29 mouse cellular contexts compared by ENCODE assay signal in the genomic region with DNA sequence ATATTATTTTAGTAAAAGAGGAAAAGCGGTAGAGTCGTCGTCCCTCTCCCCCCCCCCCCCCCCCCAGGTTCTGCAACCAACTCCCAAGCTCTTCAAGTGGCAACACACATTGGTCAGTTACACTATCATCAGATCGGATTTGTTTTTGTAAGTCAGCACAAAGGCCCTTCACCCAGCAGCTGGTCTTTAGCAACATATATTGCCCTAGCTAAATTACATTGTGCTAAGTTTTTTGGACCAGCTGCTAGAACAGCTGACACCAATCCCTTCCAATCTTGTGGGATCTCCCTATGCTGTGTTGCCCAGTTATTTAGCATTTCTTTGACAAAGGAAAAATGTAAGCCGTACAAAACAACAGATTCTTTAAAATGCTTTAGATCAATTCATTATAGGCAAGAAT. TPM values are rescaled to one million over a fixed set of nuclear protein-coding genes. Genes with fewer than 3 reads are reported as not detected.
A peak's percentile ranks its signal among the peaks of the same experiment; 100 is the strongest.
DNase-seq lines count a peak whose midpoint lies in the region; ATAC-seq and TF ChIP-seq lines count a peak whose summit lies in the region.
"Had no signal": no experiment of that assay in that cellular context is flagged by ENCODE, and none has a peak within 500 bp of the region (broad histone marks: within the 10 kb centered on the region; RNA-seq: fewer than 3 reads in every experiment).

No protein-coding gene starts in this region.

- TF ChIP-seq CTCF in kidney, postnatal 0 days (IDR thresholded peaks at IDR 0.05; ENCODE audit: low read depth) = no peak
- no peak for TF ChIP-seq CTCF in lung, embryonic 14.5 days (IDR thresholded peaks at IDR 0.05; ENCODE audit: low read depth)
- TF ChIP-seq CTCF in brain, embryonic 14.5 days (IDR thresholded peaks at IDR 0.05; ENCODE audit: borderline replicate concordance, extremely low read depth, insufficient read depth, insufficient read length) = no peak

- no peaks in the 10 kb centered on the region for H3K36me3 ChIP-seq in embryonic facial prominence, embryonic 14.5 days (ENCODE audit: control insufficient read depth, insufficient read depth, low read length)
- H3K36me3 ChIP-seq in embryonic facial prominence, embryonic 10.5 days (replicated peaks) = no peaks in the 10 kb centered on the region
- H3K36me3 ChIP-seq in kidney, postnatal 0 days (ENCODE audit: insufficient read depth, low read length) = no peaks in the 10 kb centered on the region
- no peaks in the 10 kb centered on the region for H3K36me3 ChIP-seq in lung, embryonic 14.5 days (ENCODE audit: insufficient read depth)
- no peaks in the 10 kb centered on the region for H3K36me3 ChIP-seq in liver, embryonic 11.5 days (ENCODE audit: control insufficient read depth, insufficient read depth, low read length)
- H3K36me3 ChIP-seq: embryonic facial prominence, embryonic 12.5 days; embryonic facial prominence, embryonic 15.5 days; G1E had no signal

- H3K4me1 ChIP-seq in embryonic facial prominence, embryonic 14.5 days (ENCODE audit: control insufficient read depth, insufficient read depth, low read length) = no peaks in the 10 kb centered on the region
- no peaks in the 10 kb centered on the region for H3K4me1 ChIP-seq in embryonic facial prominence, embryonic 10.5 days
- H3K4me1 ChIP-seq in kidney, postnatal 0 days (replicated peaks; ENCODE audit: insufficient read depth, low read length) = no peaks in the 10 kb centered on the region
- no peaks in the 10 kb centered on the region for H3K4me1 ChIP-seq in lung, embryonic 14.5 days (ENCODE audit: insufficient read depth)
- no peaks in the 10 kb centered on the region for H3K4me1 ChIP-seq in liver, embryonic 11.5 days (replicated peaks; ENCODE audit: control insufficient read depth, insufficient read depth, low read length)
- H3K4me1 ChIP-seq: embryonic facial prominence, embryonic 12.5 days; embryonic facial prominence, embryonic 15.5 days had no signal

- H3K9me3 ChIP-seq in embryonic facial prominence, embryonic 14.5 days (ENCODE audit: control insufficient read depth, low read length) = no peaks in the 10 kb centered on the region
- H3K9me3 ChIP-seq in embryonic facial prominence, embryonic 10.5 days = no peaks in the 10 kb centered on the region
- H3K9me3 ChIP-seq in kidney, postnatal 0 days (replicated peaks; ENCODE audit: low read length) = no peaks in the 10 kb centered on the region
- no peaks in the 10 kb centered on the region for H3K9me3 ChIP-seq in lung, embryonic 14.5 days (ENCODE audit: low read depth, low read length)
- no peaks in the 10 kb centered on the region for H3K9me3 ChIP-seq in liver, embryonic 11.5 days (ENCODE audit: control insufficient read depth, low read length)
- H3K9me3 ChIP-seq: embryonic facial prominence, embryonic 12.5 days; embryonic facial prominence, embryonic 15.5 days had no signal

- 67% methylated on average over 5 of the region's 5 CpGs for WGBS in embryonic facial prominence, embryonic 14.5 days
- WGBS in embryonic facial prominence, embryonic 10.5 days = 81% methylated on average over 5 of the region's 5 CpGs
- WGBS in kidney, postnatal 0 days = 53% methylated on average over 5 of the region's 5 CpGs
- 78% methylated on average over 5 of the region's 5 CpGs for WGBS in lung, embryonic 14.5 days
- 74% methylated on average over 5 of the region's 5 CpGs for WGBS in liver, embryonic 11.5 days

- H3K9ac ChIP-seq in embryonic facial prominence, embryonic 14.5 days (ENCODE audit: low read depth, low read length) = no peak overlapping the region
- H3K9ac ChIP-seq in kidney, postnatal 0 days (ENCODE audit: low read depth, low read length) = no peak overlapping the region
- H3K9ac ChIP-seq in lung, embryonic 14.5 days = no peak overlapping the region
- no peak overlapping the region for H3K9ac ChIP-seq in liver, embryonic 11.5 days (ENCODE audit: low read depth, low read length)
- H3K9ac ChIP-seq: embryonic facial prominence, embryonic 12.5 days; embryonic facial prominence, embryonic 15.5 days had no signal

- no peak overlapping the region for H3K4me2 ChIP-seq in embryonic facial prominence, embryonic 14.5 days (ENCODE audit: low read depth, low read length)
- H3K4me2 ChIP-seq in kidney, postnatal 0 days (ENCODE audit: low read length) = no peak overlapping the region
- no peak overlapping the region for H3K4me2 ChIP-seq in lung, embryonic 14.5 days
- no peak overlapping the region for H3K4me2 ChIP-seq in liver, embryonic 11.5 days
- H3K4me2 ChIP-seq: embryonic facial prominence, embryonic 12.5 days; embryonic facial prominence, embryonic 15.5 days had no signal

- H3K4me3 ChIP-seq in embryonic facial prominence, embryonic 14.5 days (ENCODE audit: low read depth, low read length) = no peak overlapping the region
- no peak overlapping the region for H3K4me3 ChIP-seq in embryonic facial prominence, embryonic 10.5 days
- H3K4me3 ChIP-seq in kidney, postnatal 0 days (replicated peaks; ENCODE audit: low read depth, low read length) = no peak overlapping the region
- H3K4me3 ChIP-seq in lung, embryonic 14.5 days (ENCODE audit: low read depth, low read length) = no peak overlapping the region
- H3K4me3 ChIP-seq in liver, embryonic 11.5 days (ENCODE audit: low read depth, low read length) = no peak overlapping the region
- H3K4me3 ChIP-seq: embryonic facial prominence, embryonic 12.5 days; embryonic facial prominence, embryonic 15.5 days; erythroblast, embryonic 14.5 days had no signal

- ATAC-seq in embryonic facial prominence, embryonic 14.5 days (ENCODE audit: low read depth) = 0 out of 2 replicates have a peak, but pooled peaks have one; percentile 36
- no peak for ATAC-seq in kidney, postnatal 0 days (replicated peaks; ENCODE audit: low FRiP score, low read depth)
- no peak for ATAC-seq in lung, embryonic 14.5 days (ENCODE audit: insufficient read depth)
- no peak for ATAC-seq in liver, embryonic 11.5 days (replicated peaks; ENCODE audit: low FRiP score)
- ATAC-seq: activated CD4-positive, CD25-positive, alpha-beta regulatory T cell, adult 4 months; CD4-positive, CD25-positive, alpha-beta regulatory T cell, adult 4 months; forebrain, embryonic 14.5 days; forebrain, embryonic 16.5 days; Patski had no signal

- no peak for TF ChIP-seq POLR2A in brain, embryonic 14.5 days (IDR thresholded peaks at IDR 0.05; ENCODE audit: borderline replicate concordance, extremely low read depth, insufficient read depth, insufficient read length, poor library complexity, severe bottlenecking)

- peak; percentile 56 for DNase-seq in embryonic facial prominence, embryonic 14.5 days (ENCODE audit: low spot score)
- no peak for DNase-seq in embryonic facial prominence, embryonic 10.5 days (ENCODE audit: low spot score)
- peak; percentile 18 for DNase-seq in kidney, postnatal 0 days (ENCODE audit: low spot score)
- no peak for DNase-seq in kidney, adult 9 months
- DNase-seq in lung, embryonic 14.5 days = peak; percentile 8
- DNase-seq in lung, postnatal 10 days = no peak
- DNase-seq in brain, embryonic 14.5 days (ENCODE audit: low read depth) = peak; percentile 20
- DNase-seq in liver, embryonic 11.5 days (ENCODE audit: low spot score) = no peak
- DNase-seq: adrenal gland, adult 8-10 months; adrenal gland, postnatal 14 days; adrenal gland, postnatal 36 days; B cell, adult 2 months; cerebellum, adult 11 months; cerebellum, adult 18-20 months; cerebellum, adult 8-10 months; cerebellum, adult 9-11 months; cerebellum, postnatal 14 days; cerebellum, postnatal 36 days; embryo, embryonic 11 days had no signal

- no peak overlapping the region for H3K27ac ChIP-seq in embryonic facial prominence, embryonic 14.5 days (replicated peaks; ENCODE audit: low read depth, low read length)
- no peak overlapping the region for H3K27ac ChIP-seq in embryonic facial prominence, embryonic 10.5 days (replicated peaks)
- H3K27ac ChIP-seq in kidney, postnatal 0 days = no peak overlapping the region
- no peak overlapping the region for H3K27ac ChIP-seq in lung, embryonic 14.5 days (ENCODE audit: low read depth)
- no peak overlapping the region for H3K27ac ChIP-seq in liver, embryonic 11.5 days (ENCODE audit: low read depth, low read length)
- H3K27ac ChIP-seq: embryonic facial prominence, embryonic 12.5 days; embryonic facial prominence, embryonic 15.5 days had no signal

- H3K27me3 ChIP-seq in embryonic facial prominence, embryonic 14.5 days (replicated peaks; ENCODE audit: control insufficient read depth, insufficient read depth, low read length) = no peaks in the 10 kb centered on the region
- H3K27me3 ChIP-seq in embryonic facial prominence, embryonic 10.5 days (replicated peaks; ENCODE audit: low read depth, poor library complexity, severe bottlenecking) = no peaks in the 10 kb centered on the region
- no peaks in the 10 kb centered on the region for H3K27me3 ChIP-seq in kidney, postnatal 0 days (ENCODE audit: insufficient read depth, low read length)
- no peaks in the 10 kb centered on the region for H3K27me3 ChIP-seq in lung, embryonic 14.5 days (ENCODE audit: insufficient read depth, low read length)
- no peaks in the 10 kb centered on the region for H3K27me3 ChIP-seq in liver, embryonic 11.5 days (replicated peaks; ENCODE audit: control insufficient read depth, insufficient read depth, low read length)
- H3K27me3 ChIP-seq: CH12.LX; embryonic facial prominence, embryonic 12.5 days; embryonic facial prominence, embryonic 15.5 days had no signal

RNA-seq across cellular contexts. Expression of gene Exd2, which starts 4.9 kb away (rescaled TPM):
- polyA plus RNA-seq in embryonic facial prominence, embryonic 14.5 days (2014; fragmentation: Nextera tagmentation; extraction: Ambion mirVana) = 21.6 and 22.3 TPM in 2 replicates
- polyA plus RNA-seq in embryonic facial prominence, embryonic 10.5 days (2016; fragmentation: Nextera tagmentation; extraction: Ambion mirVana) = 30.8 and 32.4 TPM in 2 replicates
- 17.7 and 17.9 TPM in 2 replicates for polyA plus RNA-seq in kidney, postnatal 0 days (2015; fragmentation: Nextera tagmentation; extraction: Ambion mirVana)
- 28.5 and 29.5 TPM in 2 replicates for polyA plus RNA-seq in lung, embryonic 14.5 days (2014; fragmentation: Nextera tagmentation; extraction: Ambion mirVana)
- 54.5 and 59.5 TPM in 2 replicates for polyA plus RNA-seq in brain, embryonic 14.5 days (2012; rRNA removed)
- polyA plus RNA-seq in liver, embryonic 11.5 days (2014; fragmentation: Nextera tagmentation; extraction: Ambion mirVana) = 17.5 and 18.7 TPM in 2 replicates

RNA-seq across cellular contexts. Expression of gene Dcaf5, which starts 21.6 kb away (rescaled TPM):
- polyA plus RNA-seq in embryonic facial prominence, embryonic 14.5 days (2014; fragmentation: Nextera tagmentation; extraction: Ambion mirVana) = 12.3 and 15.1 TPM in 2 replicates
- 11.2 and 13.5 TPM in 2 replicates for polyA plus RNA-seq in embryonic facial prominence, embryonic 10.5 days (2016; fragmentation: Nextera tagmentation; extraction: Ambion mirVana)
- 11.5 and 11.9 TPM in 2 replicates for polyA plus RNA-seq in kidney, postnatal 0 days (2015; fragmentation: Nextera tagmentation; extraction: Ambion mirVana)
- polyA plus RNA-seq in lung, embryonic 14.5 days (2014; fragmentation: Nextera tagmentation; extraction: Ambion mirVana) = 9.9 and 10.7 TPM in 2 replicates
- 39.6 and 53.7 TPM in 2 replicates for polyA plus RNA-seq in brain, embryonic 14.5 days (2012; rRNA removed)
- 5.1 and 5.2 TPM in 2 replicates for polyA plus RNA-seq in liver, embryonic 11.5 days (2014; fragmentation: Nextera tagmentation; extraction: Ambion mirVana)

Comparison
In these comparisons a context has a peak if more than half of its experiments do, and no peak if none do; other contexts are left out.
1. DNase-seq: peak in embryonic facial prominence, embryonic 14.5 days (single experiment), kidney, postnatal 0 days (single experiment), lung, embryonic 14.5 days (single experiment) and brain, embryonic 14.5 days (single experiment); none in embryonic facial prominence, embryonic 10.5 days (single experiment), kidney, adult 9 months (single experiment), lung, postnatal 10 days (single experiment) and liver, embryonic 11.5 days (single experiment).